Mouse (Mus musculus) hindbrain, embryonic 14.5 days (tissue): ENCODE measurements around the gene Cfap77. TPM values are rescaled to one million over a fixed set of nuclear protein-coding genes. Genes with fewer than 3 reads are reported as not detected.

Experiments
- ATAC-seq: fragments of 200-750 bp; cut with Nextera tagmentation; 2 replicates; pipeline ENCODE4 v1.8.0; 2017; ENCODE audit warnings: moderate number of reproducible peaks, mild to moderate bottlenecking, moderate TSS enrichment, moderate library complexity; ENCODE audit not compliant: low FRiP score
- DNase-seq: peaks from one replicate; pipeline ENCODE4 v3.0.0-alpha.2; 2015; ENCODE audit warnings: low spot score
- H3K27ac ChIP-seq: fragments of 300-500 bp; sonication (generic); 2 replicates; pipeline ENCODE4 v1.5.1; 2014; ENCODE audit warnings: mild to moderate bottlenecking, moderate library complexity
- H3K27me3 ChIP-seq: fragments of 300-500 bp; sonication (generic); 2 replicates; pipeline ENCODE4 v1.6.1; 2014; ENCODE audit warnings: mild to moderate bottlenecking, low read length, mixed read lengths; ENCODE audit not compliant: control insufficient read depth, insufficient read depth
- H3K36me3 ChIP-seq: fragments of 300-500 bp; sonication (generic); replicated peaks from 2 replicates; pipeline ENCODE4 v1.6.1; 2014; ENCODE audit not compliant: control insufficient read depth, insufficient read depth
- H3K4me1 ChIP-seq: fragments of 300-500 bp; sonication (generic); replicated peaks from 2 replicates; pipeline ENCODE4 v1.6.1; 2014; ENCODE audit warnings: antibody characterized with exemption, low read length, mixed read lengths; ENCODE audit not compliant: control insufficient read depth, insufficient read depth
- H3K4me2 ChIP-seq: fragments of 300-500 bp; sonication (generic); replicated peaks from 2 replicates; pipeline ENCODE4 v1.6.1; 2014; ENCODE audit warnings: mild to moderate bottlenecking, moderate library complexity
- H3K4me3 ChIP-seq: fragments of 300-500 bp; sonication (generic); replicated peaks from 2 replicates; pipeline ENCODE4 v1.5.1; 2014; ENCODE audit warnings: mild to moderate bottlenecking, low read length
- H3K9ac ChIP-seq: fragments of 300-500 bp; sonication (generic); 2 replicates; pipeline ENCODE4 v1.6.1; 2014
- H3K9me3 ChIP-seq: fragments of 300-500 bp; sonication (generic); 2 replicates; pipeline ENCODE4 v1.6.1; 2016; ENCODE audit warnings: low read length; ENCODE audit not compliant: control insufficient read depth
- WGBS: fragments of 180-500 bp; shearing (Covaris S2); extraction: QIAGEN DNeasy Blood & Tissue Kit; methylation state at CpG from one replicate; pipeline ENCODE4 v1.1.7; 2014; 5-methylcytosine and 5-hydroxymethylcytosine counted together
- polyA plus RNA-seq: library from polyadenylated mRNA; unstranded; fragments of >200 nt; fragmentation: Nextera tagmentation; extraction: Ambion mirVana; gene quantifications from 2 replicates; pipeline ENCODE4 v1.2.1, GENCODE M21; 2014

Gene Cfap77
- polyA plus RNA-seq, 1 experiment from 2014 or later: 0.56 TPM

DNA sequence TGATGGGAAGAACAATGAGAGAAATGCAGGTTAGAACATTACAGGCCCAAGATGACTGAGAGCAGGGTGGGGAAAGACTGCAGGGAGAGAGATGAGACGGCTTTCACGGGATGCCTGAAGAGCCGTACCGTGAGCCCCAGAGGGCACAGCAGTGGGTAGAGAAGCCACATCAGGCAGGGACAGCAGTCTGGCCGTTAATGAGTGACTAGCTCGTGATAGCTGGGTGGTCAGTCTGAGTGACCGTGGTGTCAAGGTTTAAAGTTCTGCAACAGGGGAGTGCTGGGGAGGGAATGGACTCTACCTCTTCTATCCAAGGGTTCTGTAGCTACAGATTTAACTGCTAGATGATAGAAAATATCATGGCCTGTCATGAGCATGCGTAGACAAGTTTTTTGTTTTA, 19.2 kb downstream of the Cfap77 start:
- Histone ChIP-seq H3K4me2 (no peak overlapping the region), H3K9ac (no peak overlapping the region), H3K9me3 (no peaks in the 10 kb centered on the region), H3K4me1 (0 out of 2 replicates have a peak, but pooled peaks cover 16% of the 10 kb centered on the region), H3K27me3 (peaks cover 10% of the 10 kb centered on the region), H3K27ac (no peak overlapping the region), H3K4me3 (no peak overlapping the region), H3K36me3 (no peaks in the 10 kb centered on the region)
- ATAC-seq (no peak), DNase-seq (no peak)
- WGBS: 49% methylated on average over 8 of the region's 8 CpGs

- no peak overlapping the region for H3K9ac ChIP-seq
- 40% methylated on average over 20 of the region's 20 CpGs for WGBS
- peaks cover 10% of the 10 kb centered on the region for H3K27me3 ChIP-seq
- no peaks in the 10 kb centered on the region for H3K36me3 ChIP-seq
- H3K27ac ChIP-seq: no peak overlapping the region
- no peak for DNase-seq
- ATAC-seq: no peak
- no peak overlapping the region for H3K4me2 ChIP-seq
- H3K4me1 ChIP-seq: peaks cover 22% of the 10 kb centered on the region
- H3K4me3 ChIP-seq: no peak overlapping the region
- no peaks in the 10 kb centered on the region for H3K9me3 ChIP-seq
Observed at GRCm38 (mm10) chr2:29034542-29035475, 20.1 kb downstream of the Cfap77 start.

GRCm38 (mm10) chr2:29031951-29032350, 22.9 kb downstream of the Cfap77 start:
- Histone ChIP-seq H3K27me3 (peaks cover 10% of the 10 kb centered on the region), H3K9ac (no peak overlapping the region), H3K4me2 (no peak overlapping the region), H3K27ac (no peak overlapping the region), H3K9me3 (no peaks in the 10 kb centered on the region), H3K4me3 (no peak overlapping the region), H3K36me3 (no peaks in the 10 kb centered on the region), H3K4me1 (peaks cover 25% of the 10 kb centered on the region)
- WGBS: 93% methylated on average over 4 of the region's 4 CpGs
- no peak for ATAC-seq
- no peak for DNase-seq

- peak; percentile 82 for DNase-seq
Observed at GRCm38 (mm10) chr2:29030048-29030734, 24.7 kb downstream of the Cfap77 start.

GRCm38 (mm10) chr2:29025284-29025683, 29.6 kb downstream of the Cfap77 start:
- no peak for ATAC-seq
- WGBS: 85% methylated on average over 5 of the region's 5 CpGs
- H3K27me3 ChIP-seq: peaks cover 8% of the 10 kb centered on the region

More at GRCm38 (mm10) chr2:29030048-29030734, 24.7 kb downstream of the Cfap77 start:
- H3K4me2 ChIP-seq: 0 out of 2 replicates have a peak overlapping the region, but pooled peaks have one; percentile 1
- H3K27me3 ChIP-seq: no peaks in the 10 kb centered on the region; the same call in 1 of the 2 replicates
- peak overlapping the region; percentile 58; the same call in 1 of the 2 replicates for H3K27ac ChIP-seq
- H3K36me3 ChIP-seq: no peaks in the 10 kb centered on the region
- H3K9me3 ChIP-seq: no peaks in the 10 kb centered on the region
- H3K4me3 ChIP-seq: no peak overlapping the region
- peak; percentile 64; the same call in 1 of the 2 replicates for ATAC-seq
- peaks cover 25% of the 10 kb centered on the region for H3K4me1 ChIP-seq
- WGBS: 28% methylated on average over 20 of the region's 20 CpGs
- H3K9ac ChIP-seq: no peak overlapping the region

DNA sequence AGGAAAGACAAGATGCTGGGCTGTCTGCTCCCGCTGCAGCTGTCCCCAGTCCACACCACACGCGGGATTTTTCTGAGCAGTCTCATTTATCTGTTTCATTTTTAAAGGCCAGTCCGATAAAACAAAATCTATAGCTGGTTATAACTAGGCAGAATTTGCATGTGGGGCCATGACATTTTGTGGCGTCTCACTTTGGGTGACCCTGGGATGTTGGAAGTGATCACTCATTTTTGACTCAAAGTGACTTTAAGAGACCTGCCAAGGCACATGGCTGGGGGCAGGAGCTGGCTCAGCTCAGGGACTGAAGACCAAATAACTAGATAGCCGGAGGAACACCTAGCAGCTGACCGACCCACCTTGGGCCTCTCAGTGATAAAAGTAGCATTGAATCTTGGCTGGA, 31.9 kb downstream of the Cfap77 start:
- Histone ChIP-seq H3K27ac (no peak overlapping the region), H3K4me3 (no peak overlapping the region), H3K36me3 (no peaks in the 10 kb centered on the region), H3K4me2 (no peak overlapping the region), H3K9ac (no peak overlapping the region), H3K27me3 (peaks cover 9% of the 10 kb centered on the region), H3K9me3 (no peaks in the 10 kb centered on the region), H3K4me1 (no peaks in the 10 kb centered on the region)
- ATAC-seq: no peak
- WGBS: 91% methylated on average over 7 of the region's 7 CpGs
- DNase-seq: no peak

More at GRCm38 (mm10) chr2:29025284-29025683, 29.6 kb downstream of the Cfap77 start:
- H3K9ac ChIP-seq: no peak overlapping the region
- peaks cover 8% of the 10 kb centered on the region for H3K4me1 ChIP-seq
- no peak overlapping the region for H3K4me3 ChIP-seq
- no peaks in the 10 kb centered on the region for H3K9me3 ChIP-seq
- no peak for DNase-seq
- H3K4me2 ChIP-seq: no peak overlapping the region
- H3K27ac ChIP-seq: no peak overlapping the region
- H3K36me3 ChIP-seq: no peaks in the 10 kb centered on the region

DNA sequence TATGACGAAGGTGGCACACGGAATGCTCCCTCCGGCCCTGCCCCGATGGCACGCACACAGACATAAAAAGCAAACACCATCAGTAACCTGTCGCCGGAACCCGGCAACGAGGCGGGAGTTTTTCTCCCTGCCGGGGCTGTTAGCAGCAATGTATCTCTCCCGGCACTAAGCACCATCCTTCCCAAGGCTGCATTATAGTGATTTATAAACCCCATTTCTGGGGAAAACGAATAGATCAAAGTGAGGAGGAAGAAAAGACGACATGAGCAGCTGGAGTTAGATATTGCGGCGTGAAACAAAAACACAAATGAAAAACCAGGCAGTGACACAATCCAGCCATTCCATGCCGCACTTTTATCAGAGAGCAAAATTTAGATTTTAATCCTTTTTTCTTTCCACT, 33.8 kb downstream of the Cfap77 start:
- H3K4me3 ChIP-seq: no peak overlapping the region
- WGBS: 54% methylated on average over 17 of the region's 17 CpGs
- H3K9me3 ChIP-seq: no peaks in the 10 kb centered on the region
- peak overlapping the region; percentile 52 for H3K27ac ChIP-seq
- ATAC-seq (no peak), DNase-seq (no peak)
- H3K36me3 ChIP-seq: no peaks in the 10 kb centered on the region
- H3K4me1 ChIP-seq: peaks cover 16% of the 10 kb centered on the region
- peaks cover 11% of the 10 kb centered on the region for H3K27me3 ChIP-seq
- H3K9ac ChIP-seq: no peak overlapping the region
- no peak overlapping the region for H3K4me2 ChIP-seq

- Histone ChIP-seq H3K9ac (no peak overlapping the region), H3K36me3 (no peaks in the 10 kb centered on the region), H3K4me2 (no peak overlapping the region), H3K4me1 (peaks cover 16% of the 10 kb centered on the region), H3K9me3 (no peaks in the 10 kb centered on the region), H3K27me3 (peaks cover 15% of the 10 kb centered on the region), H3K27ac (no peak overlapping the region), H3K4me3 (no peak overlapping the region)
- no peak for ATAC-seq
- WGBS: 36% methylated on average over 5 of the region's 5 CpGs
- no peak for DNase-seq
Observed at GRCm38 (mm10) chr2:29018680-29019079, 36.2 kb downstream of the Cfap77 start.
